Mouse (Mus musculus) T-cell, adult 2 months (primary cell): ENCODE data around the gene Gm47289.

Experiments used
- DNase-seq: peaks from one replicate; pipeline ENCODE4 v3.0.0; 2022; ENCODE audit warnings: low spot score

The Gm47289 gene

DNA sequence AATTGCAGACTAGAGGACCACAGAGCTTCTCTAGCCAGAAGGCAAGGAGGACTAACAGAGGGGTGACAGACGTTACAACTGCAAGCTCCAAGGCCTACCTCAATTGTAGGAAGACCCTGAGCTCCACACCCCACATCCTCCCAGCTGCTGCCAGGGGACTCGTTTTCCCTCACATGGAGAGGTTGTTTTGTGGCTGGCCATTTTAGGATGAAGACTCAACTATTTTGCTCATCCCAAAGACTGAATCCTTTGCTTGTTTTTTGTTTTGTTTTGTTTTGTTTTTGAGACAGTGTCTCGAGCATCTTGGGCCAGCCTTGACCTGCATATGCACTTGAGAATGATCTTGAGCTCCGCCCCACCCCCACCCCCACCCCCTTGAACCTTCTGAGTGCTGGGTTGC is at the start of gene Gm47289:
Gm47289 (plus strand) TSS at position 301 of the 400 bp plus-strand sequence.
- DNase-seq, result no peak

DNA sequence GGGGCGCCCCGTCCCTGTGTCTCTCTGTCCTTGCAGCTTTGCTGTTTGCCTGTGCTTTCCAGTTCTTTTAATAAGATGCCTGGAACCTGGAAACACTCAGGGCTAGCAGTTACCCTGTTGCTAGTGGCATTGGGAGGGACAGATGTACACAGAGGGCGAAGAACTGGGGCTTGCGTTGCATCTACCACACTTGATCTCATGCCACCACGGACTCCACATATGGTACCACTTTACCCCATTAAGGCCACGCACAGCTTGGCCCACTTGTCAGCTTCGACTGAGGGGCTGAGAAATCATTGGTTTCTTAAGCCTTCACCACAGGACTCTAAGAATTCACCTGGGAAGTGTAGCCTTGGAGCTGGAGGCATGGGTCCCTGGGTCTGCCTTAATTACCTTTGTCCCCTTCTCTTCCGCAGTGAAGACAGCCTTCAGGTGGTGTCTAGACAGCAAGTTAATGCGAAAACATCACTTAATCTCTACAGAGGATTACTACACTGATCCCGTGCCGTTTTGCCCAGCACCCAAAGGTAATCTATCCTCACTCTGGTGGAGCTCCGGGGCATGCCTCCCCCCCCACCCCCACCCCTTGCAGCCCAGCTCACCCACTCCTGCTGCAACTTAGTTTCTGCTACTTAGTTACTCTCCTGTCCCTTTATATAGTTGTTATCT is 49.1 kb upstream of the Gm47289 start:
- no peak for DNase-seq

DNA sequence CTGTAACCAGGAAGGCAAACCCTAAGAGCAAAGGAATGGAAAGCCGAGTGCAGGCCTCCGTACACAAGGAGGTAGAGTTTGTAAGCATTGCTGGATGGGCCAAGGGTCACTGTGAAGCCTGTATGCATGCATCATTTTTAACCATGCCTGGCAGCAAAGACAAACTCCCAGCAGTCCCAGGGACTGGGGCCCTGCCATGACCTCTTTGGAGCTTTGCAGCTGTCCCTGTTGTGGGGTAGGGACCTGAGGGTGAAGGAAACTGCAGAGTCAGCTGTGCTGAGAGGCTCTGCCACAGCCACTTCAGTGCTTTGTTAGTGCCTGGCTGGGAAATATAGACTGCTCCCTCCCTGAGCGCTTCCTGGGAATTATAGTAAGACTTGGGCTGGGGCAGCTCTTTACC is 48.3 kb upstream of the Gm47289 start:
- no peak for DNase-seq

DNA sequence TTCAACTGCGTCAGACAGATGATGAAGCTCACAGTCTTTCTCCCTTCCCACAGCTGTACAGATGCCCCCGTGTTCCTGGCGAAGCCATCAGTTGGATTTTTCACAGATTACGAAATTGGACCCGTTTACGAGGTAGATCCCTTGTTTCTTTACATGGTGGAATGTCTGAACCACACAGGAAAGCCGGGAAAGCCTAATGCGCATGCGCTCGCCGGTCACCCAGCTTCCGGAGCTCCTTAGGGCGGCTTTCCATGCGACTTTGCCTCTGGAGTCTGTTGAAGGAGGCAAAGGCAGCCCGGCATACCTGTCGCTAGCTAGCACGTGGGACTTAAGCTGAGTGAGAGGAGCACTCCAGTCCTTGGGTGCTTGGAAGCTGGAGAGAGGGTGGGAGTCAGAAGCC is 44.0 kb upstream of the Gm47289 start:
- no peak for DNase-seq

DNA sequence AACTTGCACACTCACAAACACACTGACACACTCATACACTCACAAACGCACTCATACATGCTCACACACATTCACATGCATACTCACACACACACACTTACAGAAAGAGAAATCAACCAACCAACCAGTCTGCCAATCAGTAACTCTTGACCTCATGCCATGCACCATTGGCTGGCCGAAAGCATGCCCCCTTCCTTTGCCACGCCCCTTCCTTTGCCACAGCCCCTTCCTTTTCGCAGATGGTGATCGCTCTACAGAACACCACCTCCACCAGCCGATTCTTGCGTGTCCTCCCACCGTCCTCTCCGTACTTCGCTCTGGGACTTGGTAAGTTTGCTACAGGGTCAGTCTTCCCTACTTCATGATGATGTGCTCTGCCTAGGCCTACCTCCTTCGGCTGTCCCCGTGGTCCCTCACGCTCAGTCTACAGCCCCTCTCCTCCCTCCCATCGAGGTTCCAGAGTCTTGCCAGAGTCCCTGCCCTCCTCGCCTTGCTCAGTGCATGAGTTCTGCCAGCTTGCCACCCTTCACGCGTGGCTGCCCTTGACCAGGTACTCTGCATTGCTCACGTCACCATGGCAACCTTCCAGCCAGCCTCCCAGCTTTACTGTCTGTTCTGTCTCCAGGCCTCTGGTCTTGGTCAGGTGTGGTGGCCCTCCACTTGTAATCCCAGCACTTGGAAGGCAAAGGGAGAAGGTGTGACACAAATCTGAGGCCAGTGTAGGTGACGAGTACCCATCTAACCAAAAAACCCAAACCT is 39.4 kb upstream of the Gm47289 start:
- no peak for DNase-seq

DNA sequence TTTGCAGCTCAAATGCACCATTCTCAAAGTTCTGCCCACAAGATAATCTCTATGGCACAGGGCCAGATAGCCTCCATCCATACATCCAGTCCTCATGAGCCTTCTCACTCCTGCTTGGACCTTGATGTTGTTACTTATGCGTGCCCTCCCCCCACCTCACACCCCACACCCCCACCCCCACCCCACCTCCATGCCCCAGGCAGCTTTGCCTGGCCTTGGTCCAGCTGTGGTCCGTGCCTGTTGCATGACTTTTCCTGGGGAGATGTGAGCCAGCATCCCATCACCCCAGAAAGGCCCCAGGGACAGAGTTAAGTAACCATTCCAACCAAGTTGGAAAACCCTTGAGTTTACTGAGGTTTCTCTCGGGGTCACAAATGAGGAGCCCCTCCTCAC is 38.8 kb upstream of the Gm47289 start:
- no peak for DNase-seq

DNA sequence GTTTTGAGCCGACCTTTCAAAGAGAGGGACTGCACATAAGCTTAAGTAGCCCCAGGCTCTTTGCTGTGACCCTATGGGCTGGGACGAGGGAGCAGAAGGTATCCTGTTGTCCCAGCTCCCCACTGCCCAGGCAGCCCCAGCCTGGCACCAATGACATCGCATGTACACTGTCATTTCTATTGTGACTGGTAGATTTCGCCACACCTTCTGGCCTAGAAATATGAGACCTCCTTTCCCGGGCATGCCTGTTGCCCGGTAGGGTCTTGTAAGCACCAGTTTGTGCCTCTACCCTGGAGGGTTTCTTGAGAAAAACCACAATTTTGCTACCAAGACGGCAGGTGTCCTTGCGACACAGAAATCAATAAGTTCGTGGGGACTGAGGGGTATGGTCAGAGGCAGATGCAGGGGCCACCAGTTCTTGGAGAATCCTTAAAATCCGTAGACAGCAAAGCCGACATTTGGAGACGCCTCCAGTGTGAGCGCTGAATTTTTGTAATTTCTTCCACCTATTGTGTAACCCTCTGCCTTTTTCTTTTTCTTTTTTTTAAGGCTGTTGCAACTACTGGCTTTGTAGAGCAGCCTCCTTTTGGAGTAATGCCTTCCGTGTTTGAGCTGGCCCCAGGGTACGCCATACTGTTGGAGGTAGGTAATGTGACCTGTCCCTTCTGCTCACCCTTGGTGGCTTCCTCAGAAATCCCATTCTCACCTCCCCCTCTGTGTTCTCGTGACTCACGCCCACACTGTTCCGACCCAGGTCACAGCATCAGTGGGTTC is 36.2 kb upstream of the Gm47289 start:
- DNase-seq, result no peak

DNA sequence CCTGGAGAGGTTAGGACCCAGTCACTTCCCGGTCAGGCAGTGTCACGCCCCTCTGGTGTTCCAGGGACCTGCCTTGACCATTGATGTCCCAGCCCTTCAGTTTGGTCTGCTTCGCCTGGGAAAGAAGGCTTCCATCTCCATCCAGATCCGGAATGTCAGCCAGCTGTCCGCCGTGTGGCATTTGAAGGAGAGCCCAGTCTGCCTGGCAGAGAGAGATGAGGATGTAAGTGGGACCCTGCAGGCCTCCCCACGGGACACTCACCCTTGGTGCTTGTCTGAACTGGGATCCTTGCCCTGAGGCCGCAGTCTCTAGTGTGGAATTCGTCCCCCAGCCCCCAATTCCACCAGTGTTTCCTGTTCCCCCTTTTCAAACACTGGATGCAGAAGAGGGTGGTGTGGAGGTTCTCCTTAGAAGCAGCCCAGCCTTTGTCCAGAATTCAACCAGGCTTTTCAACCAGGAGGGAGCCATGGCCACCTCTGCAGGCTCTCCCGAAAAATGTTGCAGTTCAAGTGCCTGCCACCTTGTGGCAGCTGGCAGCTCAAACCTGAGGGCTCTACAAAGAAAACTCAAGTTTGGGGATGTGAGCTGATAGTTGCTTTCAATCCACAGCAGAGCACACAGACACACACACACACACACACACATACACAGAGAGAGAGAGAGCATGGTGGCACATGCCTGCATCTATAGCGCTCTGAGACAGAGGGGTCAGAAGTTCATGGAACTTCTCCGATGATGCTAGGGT is 30.4 kb upstream of the Gm47289 start:
- no peak for DNase-seq

DNA sequence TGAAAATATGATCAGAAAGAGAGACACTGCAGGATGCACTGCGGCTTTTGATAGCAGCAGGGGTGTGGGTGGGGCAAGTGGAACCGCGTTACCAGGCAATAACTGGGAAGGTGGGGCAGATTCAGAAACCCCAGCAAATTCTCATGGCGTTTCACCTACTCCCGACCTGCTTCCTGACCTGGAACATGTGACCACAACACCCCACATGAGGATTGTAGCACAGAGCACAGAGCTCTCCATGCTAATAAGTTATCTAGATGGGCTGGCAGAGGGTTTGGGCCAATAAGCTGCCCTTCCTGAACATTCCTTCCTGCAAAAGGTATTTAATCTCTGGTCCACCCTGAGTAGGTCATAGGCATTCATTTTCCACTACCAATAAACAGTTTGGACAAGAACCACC is 28.3 kb upstream of the Gm47289 start:
- DNase-seq, result no peak

DNA sequence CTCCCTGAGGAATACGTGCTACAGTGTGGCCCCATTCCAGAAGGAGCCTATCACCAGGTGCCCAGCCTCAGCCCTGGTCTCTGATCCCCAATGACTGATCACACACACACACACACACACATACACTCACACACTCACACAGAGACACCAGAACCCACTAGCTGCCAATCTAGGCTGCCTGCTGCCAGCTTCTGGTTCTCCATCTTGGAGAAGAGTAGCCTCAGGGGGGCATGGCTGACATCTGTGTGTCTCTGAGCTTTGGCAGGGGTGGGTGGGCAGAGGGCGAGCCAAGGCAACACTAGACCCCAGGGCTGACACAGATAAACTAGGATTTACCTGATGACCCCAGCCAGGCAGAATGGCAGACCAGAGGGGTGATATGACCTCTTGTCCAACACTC is 20.1 kb upstream of the Gm47289 start:
- no peak for DNase-seq

DNA sequence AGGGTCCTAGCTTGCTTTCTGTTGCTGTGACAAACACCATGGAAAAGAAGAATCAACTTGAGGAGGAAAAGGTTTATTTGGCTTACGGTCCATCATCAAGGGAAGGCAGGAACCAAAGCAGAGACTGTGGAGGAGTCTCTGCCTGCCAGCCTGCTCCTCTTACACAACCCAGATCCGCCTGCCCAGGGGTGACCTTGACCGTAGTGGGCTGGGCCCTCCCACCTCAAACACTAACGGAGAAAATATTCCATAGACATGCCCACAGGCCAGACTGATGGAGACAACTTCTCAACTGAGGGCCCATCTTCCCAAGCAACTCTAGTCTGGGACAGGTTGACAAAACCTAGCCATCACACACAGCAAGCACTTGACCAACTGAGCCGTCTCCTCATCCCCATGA is 16.9 kb upstream of the Gm47289 start:
- DNase-seq, result no peak

DNA sequence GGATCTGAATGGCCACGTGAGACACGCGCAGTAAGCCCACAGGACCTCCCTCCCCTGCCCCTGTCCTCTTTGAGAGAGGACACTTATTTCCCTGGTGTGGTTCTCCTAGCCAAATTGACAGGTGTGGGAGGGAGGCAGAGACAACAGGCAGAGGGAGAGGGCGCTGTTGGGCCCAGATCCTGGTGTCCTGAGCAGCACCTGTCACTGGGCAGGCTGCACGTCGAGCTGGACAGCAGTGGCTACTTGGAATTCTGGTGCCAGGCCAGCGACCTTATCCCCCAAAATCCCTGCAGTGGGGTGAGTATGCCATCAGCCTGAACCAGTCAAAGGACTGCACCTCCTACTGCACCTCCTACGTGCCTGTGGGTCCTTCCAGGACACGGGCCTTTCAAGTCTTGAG is 15.6 kb upstream of the Gm47289 start:
- no peak for DNase-seq

DNA sequence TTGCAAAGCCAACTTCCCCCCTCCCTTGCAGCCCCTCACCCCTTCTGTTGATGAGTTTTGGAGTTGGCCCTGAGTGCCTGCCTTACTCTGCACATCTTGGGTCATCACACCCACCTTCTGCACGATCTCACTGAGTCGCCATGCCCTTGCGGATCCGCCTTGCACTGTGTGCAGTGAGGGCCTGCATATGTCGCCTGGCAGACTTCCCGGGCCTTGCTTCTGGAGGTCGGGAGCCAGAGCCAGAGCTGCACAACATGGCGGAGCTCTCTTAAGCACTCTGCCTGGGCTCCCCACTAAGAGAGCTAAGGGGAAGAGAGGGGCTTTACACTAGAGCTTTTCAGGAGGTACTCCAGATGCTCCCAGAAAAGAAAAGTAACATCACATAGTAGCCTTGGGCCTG is 14.3 kb upstream of the Gm47289 start:
- DNase-seq, result no peak

DNA sequence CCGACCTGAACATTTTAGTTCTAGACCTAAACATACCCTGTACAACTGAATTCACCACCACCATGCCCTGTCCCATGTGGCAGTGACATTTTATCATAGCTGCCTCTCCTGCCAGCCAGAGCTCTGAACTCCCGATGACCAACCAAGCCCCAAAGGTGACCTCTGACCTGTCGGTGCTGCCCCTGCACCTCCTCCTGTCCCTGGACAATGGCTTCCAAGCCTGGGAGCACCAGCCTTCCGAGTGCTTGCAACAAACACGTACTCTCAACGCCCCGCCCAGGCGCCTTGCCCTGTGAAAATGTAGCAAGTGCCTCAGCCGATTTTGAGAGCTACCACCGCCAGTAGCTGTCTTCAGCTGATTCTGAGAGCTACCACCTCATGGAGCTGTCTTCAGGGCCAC is 13.8 kb upstream of the Gm47289 start:
- DNase-seq, result no peak

DNA sequence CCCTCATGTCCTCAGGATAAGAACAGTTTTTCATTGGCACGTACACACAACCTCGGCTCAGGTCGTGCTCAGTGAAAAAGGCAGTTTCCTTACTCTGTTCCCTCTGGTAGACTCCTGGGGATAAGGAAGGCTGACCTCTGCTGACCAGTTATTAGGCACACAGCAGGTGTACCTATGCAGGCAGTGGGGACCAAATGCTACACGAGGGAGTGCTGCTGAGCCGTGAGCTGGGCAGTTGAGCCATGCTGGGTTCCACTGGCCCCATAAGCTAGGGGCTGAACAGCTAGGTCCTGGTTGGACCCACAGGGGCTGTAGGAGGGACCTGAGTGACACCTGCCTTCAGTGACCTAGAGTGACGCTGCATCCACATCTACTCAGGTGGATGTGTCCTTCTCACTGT is 13.3 kb upstream of the Gm47289 start:
- DNase-seq, result no peak

DNA sequence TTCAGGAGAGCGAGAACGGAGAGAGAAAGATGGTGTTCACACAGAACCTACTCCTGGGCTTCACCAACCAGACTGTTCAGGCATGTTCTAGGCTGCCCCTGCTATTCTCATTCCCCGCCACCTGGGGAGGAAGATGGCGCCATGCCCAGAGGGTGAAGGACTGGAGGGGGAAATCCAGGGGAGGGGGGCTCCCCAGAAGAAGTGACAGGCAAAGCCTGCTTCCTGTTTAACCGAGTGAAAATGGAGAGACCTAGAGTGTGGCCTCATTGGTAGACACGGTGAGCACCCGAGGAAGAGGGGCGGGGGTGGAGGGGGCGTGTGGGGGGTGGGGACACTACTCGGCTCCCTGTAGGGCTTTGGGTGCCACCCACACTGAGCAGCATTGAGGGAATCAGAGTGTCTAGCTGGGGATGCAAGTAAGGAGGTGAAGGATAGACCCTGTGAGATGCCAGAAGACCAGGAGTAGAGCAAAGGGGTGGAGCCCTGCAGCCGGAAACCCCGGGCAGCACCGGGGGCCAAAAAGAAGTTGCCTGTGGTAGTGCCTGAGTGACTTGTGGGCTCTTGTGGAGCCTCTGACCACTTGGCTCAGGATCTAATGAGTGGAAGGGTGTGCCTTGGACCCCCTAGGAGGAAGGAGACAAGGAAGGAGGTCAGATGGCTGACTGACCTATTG is 12.7 kb upstream of the Gm47289 start:
- no peak for DNase-seq

DNA sequence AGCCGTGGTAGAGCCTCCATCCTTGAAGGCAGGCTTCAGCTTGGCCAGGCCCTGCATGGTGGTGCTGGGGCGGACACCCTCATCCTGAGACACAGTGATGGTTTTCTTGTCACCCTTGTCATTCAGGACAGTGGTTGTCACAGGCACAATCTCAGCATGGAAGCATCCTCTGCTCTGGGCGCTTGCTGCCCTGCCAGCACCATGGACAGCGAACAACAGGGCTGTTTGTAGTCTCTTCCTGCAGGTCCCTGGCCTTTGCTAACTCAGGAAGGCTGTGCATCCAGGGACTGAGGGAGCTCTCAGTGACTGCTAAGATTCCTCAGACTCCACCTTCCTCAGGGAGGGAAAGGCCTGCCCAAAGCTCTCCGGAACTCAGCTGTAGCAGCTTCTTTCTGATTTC is 9.4 kb upstream of the Gm47289 start:
- DNase-seq, result no peak

DNA sequence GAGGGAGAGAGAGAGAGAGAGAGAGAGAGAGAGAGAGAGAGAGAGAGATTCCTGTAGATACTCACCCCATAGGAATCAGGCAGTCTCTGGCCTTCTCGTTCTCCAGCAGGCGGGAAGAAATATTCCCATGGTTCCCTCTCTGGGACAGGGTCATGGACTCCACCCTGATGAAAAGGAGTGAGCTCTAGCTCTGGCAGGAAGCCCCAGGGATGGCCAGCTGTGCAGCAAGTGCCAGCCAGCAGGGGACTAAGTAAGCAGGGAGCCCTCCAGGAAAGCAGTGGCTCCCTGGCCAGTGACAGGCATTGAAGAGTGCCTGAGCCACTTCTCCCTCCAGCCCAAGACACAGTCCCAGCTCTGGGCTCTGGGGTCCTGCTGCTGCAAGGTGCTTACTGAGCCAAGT is 7.2 kb upstream of the Gm47289 start:
- no peak for DNase-seq

DNA sequence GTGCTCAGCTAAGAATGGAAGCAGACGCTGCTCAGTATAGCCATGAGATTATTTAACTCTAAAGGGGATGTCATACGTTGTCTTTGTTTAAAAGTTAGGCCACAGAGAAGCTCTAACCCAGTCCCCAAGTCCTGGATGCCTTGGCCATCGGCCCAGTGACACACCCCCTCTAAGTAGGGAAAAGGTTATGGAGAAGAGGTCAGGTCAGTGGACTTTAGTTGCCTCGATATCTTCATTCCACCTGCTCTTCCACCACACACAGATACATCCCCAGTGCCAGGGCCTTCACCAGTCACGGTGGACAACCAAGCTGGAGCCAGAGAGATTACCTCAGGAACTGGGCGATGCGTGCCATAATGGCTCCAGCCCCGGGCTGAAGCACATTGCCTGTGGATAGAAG is 3.5 kb upstream of the Gm47289 start:
- no peak for DNase-seq

DNA sequence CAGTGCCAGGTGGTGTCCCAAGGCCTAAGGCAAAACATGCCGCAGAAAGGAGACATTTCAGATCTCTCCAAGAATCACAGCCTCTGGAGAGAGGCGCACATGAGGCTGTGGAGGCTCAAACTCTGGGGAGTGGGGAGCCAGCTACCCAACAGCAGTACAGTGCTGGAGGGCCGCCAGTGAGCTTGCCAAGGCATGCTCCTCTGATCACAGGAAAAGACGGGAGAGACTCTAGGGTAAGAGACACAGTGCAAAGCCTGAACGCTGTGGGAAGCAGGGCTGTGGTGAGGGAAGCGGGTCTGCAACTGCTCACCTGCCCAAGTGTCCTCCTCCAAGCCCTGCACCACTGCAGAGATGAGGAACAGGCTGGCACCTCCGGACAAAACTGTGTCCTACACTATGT is 3.1 kb upstream of the Gm47289 start:
- no peak for DNase-seq

DNA sequence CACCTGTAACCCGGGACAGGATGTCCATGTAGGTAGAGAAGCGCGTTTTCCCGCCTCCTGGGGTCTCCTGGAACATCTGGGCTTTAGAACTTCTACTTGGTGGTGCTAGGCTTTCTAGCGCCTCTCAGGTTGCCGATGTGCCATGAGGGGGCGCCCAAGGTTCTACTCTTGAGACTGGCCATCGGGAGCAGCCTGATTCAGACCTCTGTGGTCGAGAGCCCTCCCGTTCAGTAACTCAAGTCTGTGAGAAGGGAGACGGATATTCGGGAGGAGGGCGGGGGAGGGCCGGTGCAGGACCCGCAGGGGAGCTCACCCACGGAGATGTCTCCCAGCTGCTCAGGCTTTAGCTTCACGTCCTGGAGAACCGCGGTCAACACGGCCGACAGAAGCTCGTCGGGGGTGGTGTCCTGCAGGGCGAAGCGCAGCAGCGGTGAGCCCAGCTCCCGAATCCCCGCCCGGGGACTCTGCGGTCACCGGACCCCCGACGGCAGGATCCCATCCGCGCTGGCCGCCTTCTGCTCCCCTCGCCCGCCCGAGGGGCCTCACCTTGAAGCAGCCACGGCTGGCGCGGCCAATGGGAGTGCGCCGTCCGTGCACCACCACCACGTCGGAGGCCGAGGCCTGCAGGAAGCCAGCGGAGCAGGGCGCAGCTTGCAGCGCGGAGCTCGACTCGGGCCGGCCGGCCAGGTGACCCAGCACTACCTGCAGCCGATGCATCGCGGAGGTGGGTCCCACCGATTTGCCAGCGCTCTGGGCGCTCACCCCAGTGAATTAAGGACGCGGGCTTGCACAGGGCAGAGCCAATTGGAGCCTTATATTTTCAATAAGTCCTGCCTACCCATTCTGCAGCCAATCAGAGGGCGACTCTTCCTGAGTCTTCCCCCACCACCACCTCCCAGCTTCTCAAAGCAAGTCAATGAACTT is 2.4 kb upstream of the Gm47289 start, which contains the start of gene Acaa1b:
Acaa1b (minus strand) TSS at position 816 of the 924 bp plus-strand sequence.
- no peak for DNase-seq
